Mouse (Mus musculus): Measurements from ENCODE around the gene Ptpn14. TPM values are rescaled to one million over a fixed set of nuclear protein-coding genes. Genes with fewer than 3 reads are reported as not detected.

Ptpn14 gene
- total RNA-seq, 2 experiments from 2014 or later, result 13.2 to 13.9 TPM

- no peak for DNase-seq (ENCODE audit: extremely low spot score in 1 of 2, low spot score in 2 of 2)
- TF ChIP-seq CTCF (IDR thresholded peaks at IDR 0.05), result no peak
- Histone ChIP-seq H3K4me3 (peak overlapping the region; percentile 86), H3K27ac (peak overlapping the region; percentile 84)
- intact Hi-C loops (cut with DNase I), result no loop called here
Observed at GRCm38 (mm10) chr1:189922721-189923120, 194.7 kb downstream of the Ptpn14 start.

- intact Hi-C loops (cut with DNase I), result no loop called here
- H3K4me3 ChIP-seq, result no peak overlapping the region
- TF ChIP-seq CTCF (IDR thresholded peaks at IDR 0.05), result no peak
- no peak overlapping the region for H3K27ac ChIP-seq
- no peak for DNase-seq (ENCODE audit: extremely low spot score in 1 of 2, low spot score in 2 of 2)
Observed at GRCm38 (mm10) chr1:189923157-189923556, 195.1 kb downstream of the Ptpn14 start.

GRCm38 (mm10) chr1:189923871-189924568 lies 196.0 kb downstream of the Ptpn14 start:
- no peak for TF ChIP-seq CTCF (IDR thresholded peaks at IDR 0.05)
- no peak overlapping the region for H3K27ac ChIP-seq
- intact Hi-C loops (cut with DNase I), result no loop called here
- DNase-seq (ENCODE audit: extremely low spot score in 1 of 2, low spot score in 2 of 2), result no peak
- no peak overlapping the region for H3K4me3 ChIP-seq

- TF ChIP-seq CTCF (IDR thresholded peaks at IDR 0.05), result no peak
- intact Hi-C loops (cut with DNase I), result no loop called here
- no peak for DNase-seq (ENCODE audit: extremely low spot score in 1 of 2, low spot score in 2 of 2)
- no peak overlapping the region for H3K27ac ChIP-seq
- H3K4me3 ChIP-seq, result no peak overlapping the region
Observed at GRCm38 (mm10) chr1:189926279-189926678, 198.2 kb downstream of the Ptpn14 start.

Other genes starting within 250 kb of the Ptpn14 start
- gene Cenpf, start 40.2 kb upstream of the Ptpn14 start, total RNA-seq (2021), result under 1 TPM; 0.37 to 0.84 TPM
- gene Smyd2, start 194.1 kb downstream of the Ptpn14 start, total RNA-seq (2021), result 10 to 100 TPM; 95.8 to 98.3 TPM